Mouse (Mus musculus) inflammation-experienced regulatory T-cells, adult 6 months (primary cell): ENCODE results near the gene Plpp3. TPM values are rescaled to one million over a fixed set of nuclear protein-coding genes. Genes with fewer than 3 reads are reported as not detected.

Experiments
- ATAC-seq: one replicate; pipeline ENCODE4 v1.8.0; 2017
- polyA plus RNA-seq, 3 experiments: library from polyadenylated mRNA; unstranded; fragments of 100-300 nt; shearing (Covaris generic); gene quantifications; one replicate each; pipeline ENCODE4 v1.2.1; 2017

Plpp3 gene
- polyA plus RNA-seq, 3 experiments from 2014 or later, result 0.15 TPM; not detected in 2

- no peak for ATAC-seq
These were observed 63.7 kb downstream of the Plpp3 start for GRCm38 (mm10) chr4:105220849-105221248.

GRCm38 (mm10) chr4:105221256-105221840 lies 64.2 kb downstream of the Plpp3 start:
- no peak for ATAC-seq

- ATAC-seq, result no peak
These were observed 66.2 kb downstream of the Plpp3 start for GRCm38 (mm10) chr4:105223101-105223924.

DNA sequence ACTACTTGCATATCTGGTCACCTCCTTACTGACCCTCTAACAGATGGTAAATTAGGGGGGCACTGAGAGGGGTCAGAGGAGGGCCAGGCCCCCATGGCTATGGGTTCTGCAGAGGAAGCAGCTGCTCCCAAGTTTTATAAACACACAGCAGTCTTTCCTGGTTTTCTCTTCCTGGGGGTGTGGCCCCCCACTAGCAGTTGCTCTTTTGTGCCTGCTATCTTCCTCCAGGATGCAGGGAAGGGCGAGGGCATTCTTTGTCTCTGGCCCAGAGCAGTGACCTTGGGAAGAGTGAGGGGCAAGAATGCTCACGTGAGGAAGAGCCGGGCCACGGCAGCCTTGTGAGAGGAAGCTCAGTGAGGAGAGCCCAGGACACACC lies 66.8 kb downstream of the Plpp3 start:
- ATAC-seq, result no peak

DNA sequence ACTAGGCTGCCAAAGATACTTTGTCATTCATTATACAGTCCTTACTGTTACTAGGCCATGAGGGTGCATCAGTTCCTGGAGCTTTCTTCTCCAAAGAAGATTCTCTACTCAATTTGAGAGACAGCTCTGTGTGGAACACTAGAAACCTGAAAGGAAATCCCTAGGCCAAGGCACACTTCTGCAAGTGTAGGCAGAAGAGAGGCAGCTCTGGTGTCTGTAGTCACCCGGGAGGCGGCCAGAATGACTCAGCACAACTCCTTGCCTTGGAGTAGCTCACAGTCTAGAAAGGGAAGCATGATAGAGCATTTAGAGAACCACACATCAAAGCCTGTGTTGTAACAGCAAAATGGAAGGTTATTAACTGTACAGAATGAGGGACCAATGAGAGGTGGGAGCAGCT lies 68.4 kb downstream of the Plpp3 start:
- no peak for ATAC-seq

GRCm38 (mm10) chr4:105226351-105226750 lies 69.2 kb downstream of the Plpp3 start:
- ATAC-seq, result no peak

- no peak for ATAC-seq
These were observed 73.0 kb downstream of the Plpp3 start for GRCm38 (mm10) chr4:105230127-105230526.

GRCm38 (mm10) chr4:105240233-105240632 lies 83.1 kb downstream of the Plpp3 start:
- ATAC-seq, result no peak

GRCm38 (mm10) chr4:105244931-105245330 lies 87.8 kb downstream of the Plpp3 start:
- no peak for ATAC-seq

DNA sequence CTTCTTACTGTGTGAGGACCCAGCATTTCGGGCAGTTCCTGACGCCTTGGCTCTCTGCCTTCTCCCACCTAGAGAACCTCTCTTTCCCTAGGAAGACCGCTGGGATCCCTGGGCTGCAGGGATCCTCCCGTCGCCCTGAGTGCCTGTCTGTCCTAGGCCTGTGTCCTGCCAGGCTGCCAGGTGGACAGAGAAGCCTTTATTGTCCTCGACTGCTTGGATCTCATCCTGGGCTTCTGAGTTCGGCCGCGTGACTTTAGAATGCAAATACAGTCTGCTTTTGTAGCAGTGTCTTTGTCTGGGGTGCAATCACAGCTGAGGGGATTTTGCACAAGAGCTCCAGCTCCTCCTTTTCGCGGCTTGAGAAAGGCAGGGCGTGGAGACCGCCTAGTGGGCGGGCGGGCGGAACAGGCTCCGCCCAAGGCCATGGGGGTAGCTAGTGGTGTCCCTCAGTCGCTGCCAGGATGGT lies 88.4 kb downstream of the Plpp3 start:
- no peak for ATAC-seq

DNA sequence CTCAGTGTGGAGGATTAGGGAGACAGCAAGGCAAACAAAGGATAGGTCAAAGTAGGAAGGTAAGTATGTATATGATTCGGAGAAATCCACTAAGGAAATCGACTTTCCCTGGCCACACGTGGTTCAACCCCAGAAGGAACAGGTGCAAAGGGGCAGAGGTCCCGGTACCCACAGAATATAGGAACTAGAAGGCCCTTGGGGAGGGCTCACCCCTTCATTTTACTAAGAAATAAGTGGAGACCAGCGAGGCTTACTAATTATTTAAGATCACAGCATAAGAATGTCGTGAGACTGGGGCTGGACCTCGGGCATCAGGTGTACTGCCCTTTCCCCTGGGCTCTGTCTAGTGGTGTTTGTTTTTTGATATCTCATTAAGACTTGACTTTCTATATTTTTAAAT lies 89.2 kb downstream of the Plpp3 start:
- ATAC-seq, result no peak

- ATAC-seq, result no peak
These were observed 91.0 kb downstream of the Plpp3 start for GRCm38 (mm10) chr4:105248161-105248560.

DNA sequence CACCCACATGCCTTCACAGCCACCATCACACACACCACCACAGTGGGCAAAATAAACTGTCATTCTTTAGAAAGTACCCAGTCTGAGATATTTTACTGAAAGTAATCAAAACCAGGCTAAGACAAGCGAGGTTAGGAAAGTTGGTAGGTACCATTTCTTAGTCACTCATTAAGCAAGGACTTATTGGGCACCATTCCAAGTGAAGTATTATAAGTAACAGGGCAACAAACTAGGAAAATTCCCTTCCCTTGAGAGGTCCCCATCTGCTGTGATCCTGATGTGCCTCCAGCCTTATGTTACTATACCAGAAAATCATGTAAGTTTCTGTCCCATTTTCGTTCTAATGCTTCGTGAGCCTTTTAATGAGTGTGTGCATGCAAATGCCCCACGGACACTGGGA lies 92.1 kb downstream of the Plpp3 start:
- ATAC-seq, result no peak

DNA sequence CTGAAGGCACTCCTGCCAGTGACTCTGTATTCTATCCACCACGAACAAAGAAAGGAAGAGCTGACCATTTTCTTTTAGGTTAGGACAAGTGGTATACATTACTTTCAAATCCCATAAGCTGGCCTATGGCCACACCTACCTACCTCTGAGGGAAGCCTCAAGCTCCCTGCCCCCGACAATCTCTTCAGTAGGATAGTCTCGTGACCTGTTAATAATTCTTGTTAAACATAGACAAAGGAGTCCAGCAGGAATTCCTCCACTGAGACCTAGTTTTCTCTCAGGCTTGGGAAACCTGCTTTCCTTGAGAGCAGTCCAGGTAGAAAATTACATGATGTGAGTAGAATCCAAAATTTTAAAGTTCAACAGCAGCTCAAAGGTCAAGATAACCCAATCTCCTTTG lies 93.8 kb downstream of the Plpp3 start:
- no peak for ATAC-seq

DNA sequence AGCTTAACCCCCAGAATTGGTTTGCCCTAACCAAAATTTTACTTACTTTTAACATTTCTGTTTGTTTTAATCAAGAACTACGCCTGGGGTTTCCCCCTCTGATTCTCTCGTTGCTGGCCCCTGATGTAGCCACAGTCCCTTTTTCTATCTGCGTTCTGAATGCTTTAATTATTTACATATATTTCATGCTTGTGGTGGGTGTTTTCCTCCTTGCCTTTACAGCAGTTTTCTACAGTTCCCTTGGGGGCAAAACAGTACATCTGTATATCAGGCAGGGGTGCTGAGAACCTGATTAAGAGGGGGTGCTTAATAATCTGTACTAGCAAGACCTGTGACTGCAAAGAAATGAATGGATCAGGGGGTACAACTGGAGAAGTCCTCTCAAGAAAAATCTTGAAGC lies 94.9 kb downstream of the Plpp3 start:
- ATAC-seq, result peak; percentile 45

DNA sequence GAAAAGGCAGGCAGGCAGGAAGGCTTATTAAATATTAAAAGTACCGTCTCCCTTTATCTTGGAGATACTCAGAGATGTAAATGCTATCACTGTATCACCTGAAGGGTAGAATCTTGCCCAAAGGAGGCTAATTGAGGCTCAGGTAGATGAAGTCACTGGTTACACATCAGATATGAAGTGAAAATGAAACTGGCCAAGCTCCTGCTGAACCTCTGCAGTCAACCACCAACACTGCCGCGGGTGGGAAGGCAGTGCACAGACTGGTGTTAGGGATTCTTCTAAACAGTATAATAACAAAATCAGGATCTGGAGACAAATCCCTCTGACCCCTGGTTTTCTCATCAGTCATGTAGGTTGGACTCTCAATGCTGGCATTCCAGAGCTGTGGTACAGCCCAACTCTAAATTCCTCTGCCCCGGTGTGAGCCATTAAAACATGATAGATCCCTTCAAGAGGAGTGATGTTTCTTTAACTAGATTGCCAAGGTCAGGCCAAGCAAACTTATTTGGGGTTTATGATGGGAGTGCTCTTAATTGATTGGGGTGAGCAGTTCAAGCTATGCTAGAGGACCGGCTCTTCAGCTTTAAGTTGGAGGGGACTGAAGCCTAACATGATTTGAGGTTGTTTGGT lies 95.5 kb downstream of the Plpp3 start:
- ATAC-seq, result peak; percentile 47

GRCm38 (mm10) chr4:105253453-105254341 lies 96.5 kb downstream of the Plpp3 start:
- ATAC-seq, result peak; percentile 42

GRCm38 (mm10) chr4:105254365-105254764 lies 97.2 kb downstream of the Plpp3 start:
- no peak for ATAC-seq

DNA sequence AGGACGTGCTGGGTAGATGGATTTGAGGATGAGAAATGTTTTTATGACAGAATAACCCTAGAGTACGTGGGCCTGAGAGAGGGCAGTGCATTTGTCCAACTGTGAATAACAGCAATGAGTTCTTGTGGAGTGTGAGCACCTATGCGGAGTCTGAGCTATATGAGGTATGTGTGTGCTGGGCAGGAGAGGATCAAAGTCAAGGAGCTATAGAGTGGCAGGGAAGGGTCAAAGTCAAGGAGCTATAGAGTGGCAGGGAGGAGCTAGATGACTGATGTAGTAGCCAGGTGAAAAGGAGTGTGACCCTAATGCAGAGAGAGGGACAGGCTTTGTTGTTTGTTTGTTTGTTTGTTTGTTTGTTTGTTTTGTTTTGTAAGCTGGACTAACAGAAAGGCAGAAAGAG lies 98.0 kb downstream of the Plpp3 start:
- ATAC-seq, result no peak

- no peak for ATAC-seq
These were observed 100.8 kb downstream of the Plpp3 start for GRCm38 (mm10) chr4:105257667-105258560.

DNA sequence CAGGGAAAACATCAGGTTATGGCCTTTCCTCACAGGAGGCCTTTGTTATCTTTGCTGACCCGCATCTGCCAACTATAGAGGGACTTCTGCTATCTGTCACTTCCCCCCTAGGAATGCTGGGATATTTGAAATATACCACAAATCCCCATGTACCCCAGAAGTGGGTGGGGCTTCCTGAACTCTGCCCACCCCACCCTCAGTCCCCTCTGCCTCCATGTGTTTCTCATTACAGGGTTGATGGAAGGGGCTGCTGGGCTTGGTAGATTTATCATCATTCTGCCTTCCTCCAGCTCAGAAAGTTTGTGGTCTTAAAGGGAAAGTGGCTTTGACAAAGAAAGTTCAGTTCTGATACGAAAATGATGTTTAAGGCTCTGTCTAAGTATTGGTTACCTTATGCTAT lies 103.2 kb downstream of the Plpp3 start:
- ATAC-seq, result no peak
